Mouse (Mus musculus): ENCODE measurements at regions not wholly inside any gene's neighbourhood (a gene's known extent, or its start where the extent isn't known, plus 50 kb on each side); places are given as distances from the start of the nearest gene placed in this dataset.

- no peak for DNase-seq (ENCODE audit: extremely low read depth, low read depth, low spot score)
These were observed 211.8 kb upstream of the Eef2kmt start for GRCm38 (mm10) chr16:5467587-5467986.

- DNase-seq (ENCODE audit: extremely low read depth, low read depth, low spot score), result no peak
These were observed 211.0 kb upstream of the Eef2kmt start for GRCm38 (mm10) chr16:5466760-5467159.

- DNase-seq (ENCODE audit: extremely low read depth, low read depth, low spot score), result no peak
These were observed 199.7 kb upstream of the Eef2kmt start for GRCm38 (mm10) chr16:5455352-5455965.

- no peak for DNase-seq (ENCODE audit: extremely low read depth, low read depth, low spot score)
These were observed 198.5 kb upstream of the Eef2kmt start for GRCm38 (mm10) chr16:5454243-5454642.

GRCm38 (mm10) chr16:5452971-5453370 lies 197.2 kb upstream of the Eef2kmt start:
- DNase-seq (ENCODE audit: extremely low read depth, low read depth, low spot score), result no peak

GRCm38 (mm10) chr16:5445776-5446175 lies 190.0 kb upstream of the Eef2kmt start:
- no peak for DNase-seq (ENCODE audit: extremely low read depth, low read depth, low spot score)

- DNase-seq (ENCODE audit: extremely low read depth, low read depth, low spot score), result no peak
These were observed 189.0 kb upstream of the Eef2kmt start for GRCm38 (mm10) chr16:5444785-5445184.

- DNase-seq (ENCODE audit: extremely low read depth, low read depth, low spot score), result no peak
These were observed 183.9 kb upstream of the Eef2kmt start for GRCm38 (mm10) chr16:5439717-5440116.

- no peak for DNase-seq (ENCODE audit: extremely low read depth, low read depth, low spot score)
These were observed 182.6 kb upstream of the Eef2kmt start for GRCm38 (mm10) chr16:5438405-5438804.

GRCm38 (mm10) chr16:5431689-5432088 lies 175.9 kb upstream of the Eef2kmt start:
- no peak for DNase-seq (ENCODE audit: extremely low read depth, low read depth, low spot score)

GRCm38 (mm10) chr16:5431111-5431510 lies 175.3 kb upstream of the Eef2kmt start:
- no peak for DNase-seq (ENCODE audit: extremely low read depth, low read depth, low spot score)

GRCm38 (mm10) chr16:5429466-5429865 lies 173.7 kb upstream of the Eef2kmt start:
- DNase-seq (ENCODE audit: extremely low read depth, low read depth, low spot score), result no peak

GRCm38 (mm10) chr16:5425908-5426307 lies 170.1 kb upstream of the Eef2kmt start:
- no peak for DNase-seq (ENCODE audit: extremely low read depth, low read depth, low spot score)

- peak; percentile 4 for DNase-seq (ENCODE audit: extremely low read depth, low read depth, low spot score)
These were observed 166.3 kb upstream of the Eef2kmt start for GRCm38 (mm10) chr16:5422041-5422440.

GRCm38 (mm10) chr16:5421591-5421990 lies 165.8 kb upstream of the Eef2kmt start:
- no peak for DNase-seq (ENCODE audit: extremely low read depth, low read depth, low spot score)

GRCm38 (mm10) chr16:5419467-5419866 lies 163.7 kb upstream of the Eef2kmt start:
- no peak for DNase-seq (ENCODE audit: extremely low read depth, low read depth, low spot score)

- DNase-seq (ENCODE audit: extremely low read depth, low read depth, low spot score), result no peak
These were observed 162.8 kb upstream of the Eef2kmt start for GRCm38 (mm10) chr16:5418462-5419197.

GRCm38 (mm10) chr16:5415310-5415709 lies 159.5 kb upstream of the Eef2kmt start:
- DNase-seq (ENCODE audit: extremely low read depth, low read depth, low spot score), result no peak

GRCm38 (mm10) chr16:5411819-5412385 lies 156.1 kb upstream of the Eef2kmt start:
- no peak for DNase-seq (ENCODE audit: extremely low read depth, low read depth, low spot score)

- no peak for DNase-seq (ENCODE audit: extremely low read depth, low read depth, low spot score)
These were observed 150.9 kb upstream of the Eef2kmt start for GRCm38 (mm10) chr16:5406711-5407110.

GRCm38 (mm10) chr16:5393336-5393735 lies 137.6 kb upstream of the Eef2kmt start:
- DNase-seq (ENCODE audit: extremely low read depth, low read depth, low spot score), result no peak

GRCm38 (mm10) chr16:5382930-5383329 lies 127.1 kb upstream of the Eef2kmt start:
- no peak for DNase-seq (ENCODE audit: extremely low read depth, low read depth, low spot score)

Measured in fat pad, adult 2 months (tissue).